Mouse (Mus musculus): ENCODE results near the gene Efhd2.

GRCm38 (mm10) chr4:141810975-141811374 lies 63.7 kb downstream of the Efhd2 start:
- TF ChIP-seq CTCF (IDR thresholded peaks at IDR 0.05) = no peak
- TF ChIP-seq EP300 (IDR thresholded peaks at IDR 0.05) = no peak

Data from lung, postnatal 0 days (tissue).